In the genomic region with DNA sequence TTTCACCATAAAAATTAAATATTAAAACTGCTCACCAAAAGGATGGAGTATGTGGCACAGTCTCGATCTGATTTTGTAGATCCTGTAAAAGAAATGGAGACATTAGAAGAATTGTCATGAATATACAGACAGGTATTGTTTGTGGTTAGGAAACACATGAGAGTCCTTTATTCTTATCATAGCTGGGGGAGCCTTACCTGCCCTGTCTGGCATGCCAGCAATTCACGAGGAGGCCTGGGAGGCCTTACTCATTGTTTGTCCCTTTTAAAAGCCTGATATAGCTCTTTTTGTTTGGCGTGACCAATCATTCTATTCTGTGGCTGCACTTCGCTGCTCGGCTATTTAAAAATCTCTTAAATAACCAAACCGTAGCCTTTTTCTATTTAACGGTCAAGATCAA, we compare ENCODE assay signal across 24 mouse cellular contexts.
"Had no signal": no experiment of that assay in that cellular context is flagged by ENCODE, and none has a peak within 500 bp of the region (broad histone marks: within the 10 kb centered on the region; RNA-seq: fewer than 3 reads in every experiment).

No protein-coding gene starts in this region.

- H3K9ac ChIP-seq: heart, embryonic 13.5 days; heart, embryonic 15.5 days; hindbrain, embryonic 13.5 days; hindbrain, embryonic 15.5 days; kidney, embryonic 15.5 days; limb, embryonic 13.5 days; limb, embryonic 15.5 days had no signal

- H3K9me3 ChIP-seq: heart, embryonic 13.5 days; heart, embryonic 15.5 days; hindbrain, embryonic 13.5 days; hindbrain, embryonic 15.5 days; kidney, embryonic 15.5 days; limb, embryonic 13.5 days; limb, embryonic 15.5 days had no signal

- H3K27me3 ChIP-seq: heart, embryonic 13.5 days; heart, embryonic 15.5 days; hindbrain, embryonic 13.5 days; hindbrain, embryonic 15.5 days; kidney, embryonic 15.5 days; limb, embryonic 13.5 days; limb, embryonic 15.5 days had no signal

- ATAC-seq: hindbrain, postnatal 0 days; intestine, embryonic 16.5 days had no signal

- H3K27ac ChIP-seq: heart, adult 2 months; heart, embryonic 13.5 days; heart, embryonic 15.5 days; hindbrain, embryonic 13.5 days; hindbrain, embryonic 15.5 days; hindbrain, postnatal 0 days; kidney, embryonic 15.5 days; kidney, postnatal 0 days; limb, embryonic 13.5 days; limb, embryonic 15.5 days had no signal

- H3K36me3 ChIP-seq: heart, embryonic 13.5 days; heart, embryonic 15.5 days; hindbrain, embryonic 13.5 days; hindbrain, embryonic 15.5 days; kidney, embryonic 15.5 days; limb, embryonic 13.5 days; limb, embryonic 15.5 days had no signal

- DNase-seq: gastrocnemius, postnatal 14 days; gastrocnemius, postnatal 36 days; heart, adult 11 months; heart, adult 2 months; heart, postnatal 14 days; heart, postnatal 36 days; kidney, adult 11 months; kidney, adult 2 months; kidney, adult 9 months; kidney, postnatal 14 days; kidney, postnatal 36 days; layer of hippocampus, adult 9-11 months; layer of hippocampus, postnatal 36 days had no signal

- H3K4me2 ChIP-seq: heart, embryonic 11.5 days; heart, embryonic 13.5 days; heart, embryonic 15.5 days; hindbrain, embryonic 13.5 days; hindbrain, embryonic 15.5 days; kidney, embryonic 15.5 days; limb, embryonic 13.5 days; limb, embryonic 15.5 days had no signal

- H3K4me1 ChIP-seq: heart, embryonic 15.5 days; hindbrain, embryonic 15.5 days; kidney, embryonic 15.5 days; limb, embryonic 13.5 days; limb, embryonic 15.5 days had no signal

- H3K4me3 ChIP-seq: heart, adult 2 months; heart, embryonic 13.5 days; heart, embryonic 15.5 days; hindbrain, embryonic 13.5 days; hindbrain, embryonic 15.5 days; kidney, embryonic 15.5 days; limb, embryonic 13.5 days; limb, embryonic 15.5 days had no signal
